Mouse (Mus musculus) testis, postnatal 10 days (tissue): ENCODE results near the gene Olfr466.

Experiments
- DNase-seq: peaks from one replicate; pipeline ENCODE4 v3.0.0; 2021; ENCODE audit warnings: low spot score

The Olfr466 gene

DNA sequence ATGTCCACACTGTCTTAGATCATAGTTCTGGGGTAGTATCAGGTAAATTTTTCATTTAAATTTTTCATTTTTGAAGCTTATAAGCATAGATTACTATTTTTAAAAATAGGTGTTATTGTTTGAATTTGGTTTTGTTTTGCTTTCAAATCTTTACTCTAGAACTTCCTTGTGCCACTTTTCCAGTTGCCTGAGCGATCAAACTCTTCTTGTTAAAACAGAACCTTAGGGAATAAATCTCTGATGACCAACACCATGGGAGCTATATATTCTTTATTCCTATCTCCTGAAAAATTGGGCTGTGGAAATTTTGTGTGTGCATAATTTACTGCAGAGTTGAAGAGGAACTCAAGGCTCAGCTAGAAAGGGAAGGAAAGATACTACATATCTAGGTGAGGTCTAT is at the start of gene Olfr466:
Gene Olfr466 (plus strand): TSS at position 301 of the 400 bp plus-strand sequence.
- DNase-seq: no peak

DNA sequence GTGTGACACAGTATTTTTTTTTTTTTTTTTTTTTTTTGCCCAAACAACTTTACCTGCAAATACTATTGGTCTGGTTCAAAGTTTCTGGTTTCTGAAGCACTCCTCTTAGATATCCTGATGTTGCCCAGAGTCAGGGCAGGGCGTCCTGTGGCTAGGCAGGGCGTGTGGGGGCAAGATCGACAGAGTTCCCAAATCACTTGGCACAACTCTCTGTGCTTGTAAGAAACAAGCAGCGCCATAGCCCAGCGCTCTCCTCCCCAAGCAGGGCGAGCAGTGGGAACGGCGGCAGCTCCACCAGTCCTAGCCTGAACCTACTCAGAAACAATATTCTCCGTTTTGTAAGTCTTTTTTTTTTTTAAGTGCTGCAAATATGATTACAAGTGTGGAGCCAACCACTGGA is 49.4 kb upstream of the Olfr466 start:
- no peak for DNase-seq

- DNase-seq: no peak
These were observed 48.8 kb upstream of the Olfr466 start for GRCm38 (mm10) chr13:65101232-65101631.

- no peak for DNase-seq
These were observed 38.1 kb upstream of the Olfr466 start for GRCm38 (mm10) chr13:65111961-65112360.

DNA sequence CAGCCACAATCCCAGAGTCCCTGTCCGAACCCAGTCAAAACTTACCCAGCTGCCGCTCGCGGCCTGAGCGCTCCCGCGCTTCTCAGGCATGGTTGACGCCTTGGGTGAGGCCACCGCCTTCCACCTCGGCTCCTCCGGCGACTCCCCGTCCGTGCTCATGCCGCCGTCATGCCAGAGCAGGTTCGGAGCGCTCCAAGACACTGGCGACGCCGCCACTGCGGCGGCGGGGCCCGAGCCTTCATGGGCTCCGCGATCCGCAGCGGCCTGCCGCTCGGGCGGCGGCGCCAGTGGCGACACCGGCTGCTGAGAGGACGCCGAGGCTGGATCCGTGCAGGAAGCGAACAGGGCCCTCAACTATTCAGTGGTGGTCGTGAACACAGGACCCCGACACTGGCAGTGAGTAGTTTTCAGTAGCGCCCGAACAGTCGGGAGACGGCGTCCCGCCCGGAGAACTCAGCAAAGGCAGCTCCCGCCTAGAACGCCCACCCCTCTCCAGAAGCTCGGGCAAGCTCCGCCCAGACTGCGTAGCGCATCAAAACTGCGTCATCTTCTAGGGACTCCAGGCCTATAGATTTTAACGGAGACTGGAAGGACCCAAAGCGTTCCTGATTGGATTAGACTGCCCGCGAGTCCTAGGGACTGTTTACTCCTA is 37.5 kb upstream of the Olfr466 start, which contains the start of gene Mfsd14b:
Gene Mfsd14b (minus strand): TSS at position 517 of the 652 bp plus-strand sequence.
- DNase-seq: peak; percentile 92

GRCm38 (mm10) chr13:65113239-65113638 is 36.8 kb upstream of the Olfr466 start:
- no peak for DNase-seq

DNA sequence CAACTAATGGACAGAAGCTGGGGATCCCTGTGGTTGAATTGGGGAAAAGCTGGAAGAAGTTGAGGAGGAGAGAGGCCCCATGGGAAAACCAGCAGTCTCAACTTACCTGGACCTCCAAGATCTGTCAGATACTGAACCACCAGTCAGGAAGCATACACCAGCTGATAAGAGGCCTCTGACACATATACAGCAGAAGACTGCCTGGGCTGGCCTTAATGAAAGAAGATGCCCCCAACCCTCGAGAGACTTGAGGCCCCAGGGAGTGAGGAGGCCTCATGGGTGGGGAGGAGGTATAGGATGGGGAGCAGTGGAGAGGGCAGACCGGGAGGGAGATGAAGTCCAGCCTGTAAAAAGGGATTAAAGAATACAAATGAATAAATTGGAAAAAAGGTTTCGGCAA is 29.1 kb upstream of the Olfr466 start:
- DNase-seq: no peak

- no peak for DNase-seq
These were observed 27.9 kb upstream of the Olfr466 start for GRCm38 (mm10) chr13:65122111-65122510.

GRCm38 (mm10) chr13:65127063-65127847 is 22.8 kb upstream of the Olfr466 start:
- no peak for DNase-seq

- no peak for DNase-seq
These were observed 12.3 kb upstream of the Olfr466 start, which contains the start of gene Olfr465-ps1 for GRCm38 (mm10) chr13:65137789-65138188. Olfr465-ps1 (plus strand) TSS chr13:65138089.

DNA sequence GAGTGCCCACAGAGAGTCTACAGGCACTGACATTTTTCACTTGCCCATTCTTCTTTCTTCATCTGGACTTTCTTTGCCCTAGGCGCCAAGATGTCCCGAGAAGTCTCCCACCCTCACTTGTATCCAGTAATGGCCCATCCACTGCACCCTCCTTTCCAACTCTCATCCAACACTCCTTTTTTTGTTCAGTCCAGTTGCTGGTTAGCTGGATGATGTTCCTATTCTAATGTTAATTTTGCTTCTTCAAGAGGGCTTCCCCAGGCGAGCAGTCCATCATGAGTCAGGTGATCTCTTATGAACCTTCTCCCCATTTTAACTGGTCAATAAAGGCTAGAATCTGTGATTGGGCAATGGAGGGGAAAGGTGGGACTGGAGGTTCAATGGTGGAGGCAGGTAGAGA is 24.1 kb downstream of the Olfr466 start:
- DNase-seq: no peak

- peak; percentile 59 for DNase-seq
These were observed 25.9 kb downstream of the Olfr466 start for GRCm38 (mm10) chr13:65175734-65176471.

GRCm38 (mm10) chr13:65176472-65177091 is 26.5 kb downstream of the Olfr466 start:
- peak; percentile 37 for DNase-seq

DNA sequence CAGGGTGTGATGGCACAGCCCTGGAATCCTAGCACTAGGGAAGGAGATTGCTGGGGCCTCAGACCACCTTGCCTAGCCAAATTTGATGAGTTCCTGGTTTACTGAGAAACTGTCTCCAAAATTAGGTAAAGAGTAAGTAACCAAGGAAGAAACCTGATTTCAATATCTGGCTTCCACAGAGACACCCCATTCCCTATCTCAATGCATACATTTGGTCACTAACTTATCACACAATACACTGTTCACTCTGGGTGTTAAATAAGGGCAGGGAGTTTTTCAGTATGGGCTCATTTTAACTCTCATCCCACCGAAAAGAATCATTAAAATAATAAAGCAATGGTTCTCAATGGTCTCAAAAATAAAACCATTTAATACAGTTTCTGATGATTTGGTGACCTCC is 50.6 kb downstream of the Olfr466 start:
- DNase-seq: no peak
